Mouse (Mus musculus): Measurements from ENCODE around the gene Olfr1346. TPM values are rescaled to one million over a fixed set of nuclear protein-coding genes. Genes with fewer than 3 reads are reported as not detected.

Olfr1346 gene
- polyA plus RNA-seq (2012; rRNA removed; ENCODE audit: low replicate concordance), result not detected in 2 replicates

GRCm38 (mm10) chr7:6466951-6467350 lies at the start of gene Olfr1346:
Gene Olfr1346 (plus strand): TSS chr7:6467101.

DNA sequence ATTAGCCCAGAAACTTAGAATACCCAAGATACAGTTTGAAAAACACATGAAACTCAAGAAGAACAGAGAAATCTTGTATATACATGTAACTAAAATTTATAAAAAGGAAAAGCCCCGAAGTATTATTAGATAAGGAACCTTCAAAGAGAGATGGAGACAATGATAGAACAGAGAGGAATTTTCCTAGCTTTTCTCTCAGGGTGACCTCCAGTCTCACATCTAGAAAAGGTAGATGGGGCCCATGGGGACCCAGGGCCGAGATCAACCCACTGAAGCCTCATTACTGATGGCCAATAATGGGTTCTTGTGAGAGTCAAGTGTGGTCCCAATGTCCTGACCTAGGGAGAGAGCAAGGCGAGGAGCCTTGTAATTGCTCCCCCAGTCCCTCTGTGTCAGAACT lies 28.5 kb upstream of the Olfr1346 start, which contains the start of gene Olfr1344:
Olfr1344 (plus strand) TSS at position 301 of the 400 bp plus-strand sequence.

GRCm38 (mm10) chr7:6455868-6456267 lies 11.0 kb upstream of the Olfr1346 start, which contains the start of gene Olfr1336:
Gene Olfr1336 (plus strand): TSS chr7:6456168.

GRCm38 (mm10) chr7:6486841-6487240 lies 19.9 kb downstream of the Olfr1346 start, which contains the start of gene Olfr5:
Gene Olfr5 (minus strand): TSS chr7:6486941.

DNA sequence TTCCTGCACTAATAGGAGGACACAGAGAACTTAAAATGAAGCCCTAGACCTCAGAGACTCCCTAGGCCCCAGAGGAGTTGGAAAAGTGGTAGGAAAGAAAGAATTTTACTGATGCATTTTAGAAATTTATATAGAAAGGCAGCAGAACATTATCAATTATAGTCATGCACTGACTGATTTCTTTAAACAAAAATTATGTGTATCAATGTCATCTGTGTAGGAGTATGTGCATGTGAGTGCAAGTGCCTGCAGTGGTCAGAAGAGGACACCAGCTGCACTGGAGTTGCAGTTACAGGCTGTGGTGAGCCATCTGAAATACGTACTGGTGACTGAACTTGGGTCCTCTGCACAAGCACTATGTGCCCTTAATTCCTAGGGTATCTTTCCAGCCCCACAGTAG lies 32.8 kb downstream of the Olfr1346 start, which contains the start of gene Olfr1347:
Olfr1347 (minus strand) TSS at position 101 of the 400 bp plus-strand sequence.

GRCm38 (mm10) chr7:6508648-6509047 lies 41.7 kb downstream of the Olfr1346 start, which contains the start of gene Olfr1348:
Gene Olfr1348 (minus strand): TSS chr7:6508748.

GRCm38 (mm10) chr7:6522850-6523249 lies 55.9 kb downstream of the Olfr1346 start, which contains the start of gene Olfr1349:
Gene Olfr1349 (minus strand): TSS chr7:6522950.

Other genes starting within 250 kb of the Olfr1346 start
- gene Zscan5b, start 244.8 kb upstream of the Olfr1346 start, polyA plus RNA-seq (2012; rRNA removed; ENCODE audit: low replicate concordance), result not detected in 2 replicates
- gene Epp13, start 214.4 kb upstream of the Olfr1346 start, polyA plus RNA-seq (2012; rRNA removed; ENCODE audit: low replicate concordance), result not detected in 2 replicates
- gene Zfp667, start 180.5 kb upstream of the Olfr1346 start, polyA plus RNA-seq (2012; rRNA removed; ENCODE audit: low replicate concordance), result 0.70 and 1.7 TPM in 2 replicates
- 0.47 and 0.98 TPM in 2 replicates for gene Zfp583, start 135.8 kb upstream of the Olfr1346 start, polyA plus RNA-seq (2012; rRNA removed; ENCODE audit: low replicate concordance)
- gene Gm3854, start 123.3 kb upstream of the Olfr1346 start, polyA plus RNA-seq (2012; rRNA removed; ENCODE audit: low replicate concordance), result 0.10 TPM in 1 of 2 replicates, not detected in the other
- gene Zfp78, start 103.8 kb upstream of the Olfr1346 start, polyA plus RNA-seq (2012; rRNA removed; ENCODE audit: low replicate concordance), result 0.35 and 1.9 TPM in 2 replicates
- gene Zfp28, start 83.8 kb upstream of the Olfr1346 start, polyA plus RNA-seq (2012; rRNA removed; ENCODE audit: low replicate concordance), result 2.7 and 4.7 TPM in 2 replicates
- not detected in 2 replicates for gene Smim17, start 68.4 kb upstream of the Olfr1346 start, polyA plus RNA-seq (2012; rRNA removed; ENCODE audit: low replicate concordance)
- 0.03 TPM in 1 of 2 replicates, not detected in the other for gene Gm20715, start 56.8 kb upstream of the Olfr1346 start, polyA plus RNA-seq (2012; rRNA removed; ENCODE audit: low replicate concordance)
- 0.67 TPM in 1 of 2 replicates, not detected in the other for gene Olfr1344, start 28.4 kb upstream of the Olfr1346 start, polyA plus RNA-seq (2012; rRNA removed; ENCODE audit: low replicate concordance)
- gene Olfr1336, start 10.9 kb upstream of the Olfr1346 start, polyA plus RNA-seq (2012; rRNA removed; ENCODE audit: low replicate concordance), result not detected in 2 replicates
- gene Olfr5, start 19.8 kb downstream of the Olfr1346 start, polyA plus RNA-seq (2012; rRNA removed; ENCODE audit: low replicate concordance), result not detected in 2 replicates
- not detected in 2 replicates for gene Olfr1347, start 32.7 kb downstream of the Olfr1346 start, polyA plus RNA-seq (2012; rRNA removed; ENCODE audit: low replicate concordance)
- not detected in 2 replicates for gene Olfr1348, start 41.6 kb downstream of the Olfr1346 start, polyA plus RNA-seq (2012; rRNA removed; ENCODE audit: low replicate concordance)
- gene Olfr1349, start 55.8 kb downstream of the Olfr1346 start, polyA plus RNA-seq (2012; rRNA removed; ENCODE audit: low replicate concordance), result not detected in 2 replicates
- gene Olfr1350, start 97.7 kb downstream of the Olfr1346 start, polyA plus RNA-seq (2012; rRNA removed; ENCODE audit: low replicate concordance), result not detected in 2 replicates
- gene Zim1, start 229.3 kb downstream of the Olfr1346 start, polyA plus RNA-seq (2012; rRNA removed; ENCODE audit: low replicate concordance), result 1.8 and 5.4 TPM in 2 replicates

All from mammary gland, adult 2 months (tissue).